8 mouse cellular contexts compared by ENCODE assay signal in genomic region chr9:45827663-45828290, GRCm38 (mm10). TPM values are rescaled to one million over a fixed set of nuclear protein-coding genes. Genes with fewer than 3 reads are reported as not detected.
DNase-seq lines count a peak whose midpoint lies in the region; ATAC-seq and TF ChIP-seq lines count a peak whose summit lies in the region.

No protein-coding gene starts in this region.

- POLR2A ChIA-PET in Patski (lab: Charles Lee), result interaction anchor here (0.6 kb wide), 1 partner anchor 22 kb away, joined by 3 read pairs; no protein-coding TSS in a partner anchor

- peaks cover 6% of the 10 kb centered on the region; the same call in 1 of the 2 replicates for H3K36me3 ChIP-seq in embryonic facial prominence, embryonic 14.5 days (ENCODE audit: control insufficient read depth, insufficient read depth, low read length)
- H3K36me3 ChIP-seq in hindbrain, embryonic 11.5 days (ENCODE audit: control insufficient read depth, insufficient read depth, low read length), result no peaks in the 10 kb centered on the region
- H3K36me3 ChIP-seq in lung, embryonic 15.5 days, result no peaks in the 10 kb centered on the region
- no peaks in the 10 kb centered on the region for H3K36me3 ChIP-seq in splenic B cell, adult 2 months (ENCODE audit: control insufficient read depth, insufficient read depth, low read length, poor library complexity, severe bottlenecking)

- peak overlapping the region; percentile 81 for H3K4me3 ChIP-seq in embryonic facial prominence, embryonic 14.5 days (ENCODE audit: low read depth, low read length)
- peak overlapping the region; percentile 79 for H3K4me3 ChIP-seq in hindbrain, embryonic 11.5 days (ENCODE audit: low read depth, low read length)
- peak overlapping the region; percentile 82 for H3K4me3 ChIP-seq in lung, embryonic 15.5 days

- 5% methylated on average over 20 of the region's 23 CpGs for WGBS in embryonic facial prominence, embryonic 14.5 days
- 7% methylated on average over 23 of the region's 23 CpGs for WGBS in hindbrain, embryonic 11.5 days
- WGBS in lung, embryonic 15.5 days, result 6% methylated on average over 23 of the region's 23 CpGs

- H3K4me1 ChIP-seq in embryonic facial prominence, embryonic 14.5 days (ENCODE audit: control insufficient read depth, insufficient read depth, low read length), result peaks cover 7% of the 10 kb centered on the region
- H3K4me1 ChIP-seq in hindbrain, embryonic 11.5 days (replicated peaks; ENCODE audit: control insufficient read depth, insufficient read depth, low read length), result 0 out of 2 replicates have a peak, but pooled peaks cover 2% of the 10 kb centered on the region
- peaks cover 6% of the 10 kb centered on the region; the same call in 1 of the 2 replicates for H3K4me1 ChIP-seq in lung, embryonic 15.5 days

- H3K9ac ChIP-seq in embryonic facial prominence, embryonic 14.5 days (ENCODE audit: low read depth, low read length), result peak overlapping the region; percentile 70
- peak overlapping the region; percentile 73 for H3K9ac ChIP-seq in hindbrain, embryonic 11.5 days (ENCODE audit: low read depth, low read length)
- peak overlapping the region; percentile 57 for H3K9ac ChIP-seq in lung, embryonic 15.5 days

- H3K27ac ChIP-seq in embryonic facial prominence, embryonic 14.5 days (replicated peaks; ENCODE audit: low read depth, low read length), result peak overlapping the region; percentile 83
- H3K27ac ChIP-seq in hindbrain, embryonic 11.5 days (ENCODE audit: low read depth, low read length), result peak overlapping the region; percentile 42; the same call in 1 of the 2 replicates
- peak overlapping the region; percentile 65 for H3K27ac ChIP-seq in lung, embryonic 15.5 days

- no peaks in the 10 kb centered on the region for H3K27me3 ChIP-seq in Patski
- no peaks in the 10 kb centered on the region for H3K27me3 ChIP-seq in embryonic facial prominence, embryonic 14.5 days (replicated peaks; ENCODE audit: control insufficient read depth, insufficient read depth, low read length)
- no peaks in the 10 kb centered on the region for H3K27me3 ChIP-seq in hindbrain, embryonic 11.5 days (ENCODE audit: control insufficient read depth, insufficient read depth, low read length)
- no peaks in the 10 kb centered on the region for H3K27me3 ChIP-seq in lung, embryonic 15.5 days
- no peaks in the 10 kb centered on the region for H3K27me3 ChIP-seq in splenic B cell, adult 2 months (ENCODE audit: control insufficient read depth, insufficient read depth, low read length, poor library complexity, severe bottlenecking)

- peak; percentile 20 for DNase-seq in layer of hippocampus, adult 11-12 months (ENCODE audit: low spot score)
- no peak for DNase-seq in layer of hippocampus, postnatal 14 days (ENCODE audit: low spot score in 2 of 2)
- no peak for DNase-seq in Patski (ENCODE audit: low read depth, low spot score)
- DNase-seq in embryonic facial prominence, embryonic 14.5 days (ENCODE audit: low spot score), result peak; percentile 60
- DNase-seq in hindbrain, embryonic 11.5 days (ENCODE audit: low spot score), result peak; percentile 15
- peak; percentile 12 for DNase-seq in splenic B cell, adult 2 months (ENCODE audit: low read depth, low spot score)
- DNase-seq in thymus, postnatal 36 days, result no peak

- in situ Hi-C loops in Patski (cut with MboI; ENCODE audit: low pct_unique_long_range_greater_than_20kb), result no loop called here

- H3K4me2 ChIP-seq in embryonic facial prominence, embryonic 14.5 days (ENCODE audit: low read depth, low read length), result peak overlapping the region; percentile 86
- peak overlapping the region; percentile 66 for H3K4me2 ChIP-seq in hindbrain, embryonic 11.5 days (replicated peaks; ENCODE audit: low read depth, low read length)
- peak overlapping the region; percentile 85 for H3K4me2 ChIP-seq in lung, embryonic 15.5 days

- ATAC-seq in Patski, result peak; percentile 65
- ATAC-seq in embryonic facial prominence, embryonic 14.5 days (ENCODE audit: low read depth), result peak; percentile 47
- peak; percentile 62 for ATAC-seq in hindbrain, embryonic 11.5 days (ENCODE audit: low FRiP score)
- ATAC-seq in lung, embryonic 15.5 days (ENCODE audit: borderline replicate concordance, extremely low read depth, low FRiP score, low TSS enrichment), result peak; percentile 40; the same call in 1 of the 2 replicates

- no peak for TF ChIP-seq CTCF in Patski (IDR thresholded peaks at IDR 0.05)

- CTCF ChIA-PET in Patski (lab: Charles Lee), result interaction anchor here (1.8 kb wide), 1 partner anchor 50 kb away, joined by 4 read pairs; no protein-coding TSS in a partner anchor

- 0 out of 2 replicates have a peak, but pooled peaks cover 4% of the 10 kb centered on the region for H3K9me3 ChIP-seq in embryonic facial prominence, embryonic 14.5 days (ENCODE audit: control insufficient read depth, low read length)
- no peaks in the 10 kb centered on the region for H3K9me3 ChIP-seq in hindbrain, embryonic 11.5 days (ENCODE audit: control insufficient read depth, low read length)
- no peaks in the 10 kb centered on the region for H3K9me3 ChIP-seq in lung, embryonic 15.5 days

RNA-seq across cellular contexts. Expression of gene Cep164, which starts 0.7 kb away (rescaled TPM):
- total RNA-seq in layer of hippocampus, postnatal 14 days (2021), result 10 to 100 TPM; 15.5 to 15.8 TPM
- polyA plus RNA-seq in Patski (2021), result 25.7 TPM
- polyA plus RNA-seq in embryonic facial prominence, embryonic 14.5 days (2014; fragmentation: Nextera tagmentation; extraction: Ambion mirVana), result 26.2 and 27.6 TPM in 2 replicates
- polyA plus RNA-seq in hindbrain, embryonic 11.5 days (2014; fragmentation: Nextera tagmentation; extraction: Ambion mirVana), result 12.9 and 19.5 TPM in 2 replicates
- 21.5 and 22.1 TPM in 2 replicates for polyA plus RNA-seq in lung, embryonic 15.5 days (2015; fragmentation: Nextera tagmentation; extraction: Ambion mirVana)

RNA-seq across cellular contexts. Expression of gene Bace1, which starts 10.6 kb away (rescaled TPM):
- 100 to 1,000 TPM in 1 of 2 experiments, 10 to 100 TPM in 1; 96.6 to 101 TPM for total RNA-seq in layer of hippocampus, postnatal 14 days (2021)
- 23.2 TPM for polyA plus RNA-seq in Patski (2021)
- 40.6 and 41.3 TPM in 2 replicates for polyA plus RNA-seq in embryonic facial prominence, embryonic 14.5 days (2014; fragmentation: Nextera tagmentation; extraction: Ambion mirVana)
- polyA plus RNA-seq in hindbrain, embryonic 11.5 days (2014; fragmentation: Nextera tagmentation; extraction: Ambion mirVana), result 29.6 and 31.1 TPM in 2 replicates
- 25.2 and 26.2 TPM in 2 replicates for polyA plus RNA-seq in lung, embryonic 15.5 days (2015; fragmentation: Nextera tagmentation; extraction: Ambion mirVana)

Comparison
In these comparisons a context has a peak if more than half of its experiments do, and no peak if none do; other contexts are left out.
1. DNase-seq: peak in layer of hippocampus, adult 11-12 months (single experiment), embryonic facial prominence, embryonic 14.5 days (single experiment), hindbrain, embryonic 11.5 days (single experiment) and splenic B cell, adult 2 months (single experiment); none in layer of hippocampus, postnatal 14 days (0 of 2), Patski (single experiment) and thymus, postnatal 36 days (0 of 2).
2. Peak in every context shown above with its lines, with median percentiles within 50 percentile points of each other: ATAC-seq, H3K27ac ChIP-seq, H3K4me2 ChIP-seq, H3K4me3 ChIP-seq and H3K9ac ChIP-seq.